Mouse (Mus musculus) urinary bladder, postnatal 10 days (tissue): ENCODE measurements around the gene Flt4.

Source experiments
- DNase-seq: peaks from one replicate; pipeline ENCODE4 v3.0.0; 2022; ENCODE audit warnings: low spot score

Flt4 gene

GRCm38 (mm10) chr11:49699079-49699478 is 90.0 kb downstream of the Flt4 start:
- DNase-seq = no peak

GRCm38 (mm10) chr11:49702014-49702413 is 93.0 kb downstream of the Flt4 start:
- DNase-seq = no peak
